Mouse (Mus musculus) thymus, postnatal 14 days (tissue): ENCODE data around the gene Cabin1.

Experiments used
- DNase-seq: peaks from one replicate; pipeline ENCODE4 v3.0.0; 2021

Gene Cabin1

DNA sequence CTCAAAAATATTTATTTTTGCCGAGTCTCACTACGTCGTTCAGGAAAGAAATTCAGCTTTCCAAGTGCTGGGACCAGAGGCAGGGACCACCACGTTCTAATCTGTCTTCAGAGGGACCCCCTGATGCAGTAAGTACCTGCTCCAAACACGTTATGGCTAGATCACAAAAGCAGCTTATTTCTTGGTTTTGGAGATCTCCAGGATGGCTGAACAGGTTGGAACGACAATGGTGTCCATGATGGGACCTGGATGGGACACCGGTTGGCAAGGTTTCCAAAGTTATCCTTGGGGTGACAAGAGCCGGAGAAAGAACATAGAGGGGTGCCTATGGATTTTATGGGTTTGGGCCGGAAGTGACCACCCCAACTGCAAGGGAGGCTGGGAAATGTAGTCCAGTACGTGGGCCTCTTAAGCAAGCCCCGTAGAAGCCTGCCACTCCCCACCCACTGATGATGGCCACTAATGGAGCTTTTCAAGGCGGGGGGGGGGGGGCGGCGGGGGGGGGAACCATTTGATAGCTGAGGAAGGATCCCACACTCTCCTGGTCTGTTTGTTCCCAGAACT lies 130.5 kb downstream of the Cabin1 start:
- no peak for DNase-seq

GRCm38 (mm10) chr10:75633048-75633447 lies 131.1 kb downstream of the Cabin1 start:
- DNase-seq, result no peak

DNA sequence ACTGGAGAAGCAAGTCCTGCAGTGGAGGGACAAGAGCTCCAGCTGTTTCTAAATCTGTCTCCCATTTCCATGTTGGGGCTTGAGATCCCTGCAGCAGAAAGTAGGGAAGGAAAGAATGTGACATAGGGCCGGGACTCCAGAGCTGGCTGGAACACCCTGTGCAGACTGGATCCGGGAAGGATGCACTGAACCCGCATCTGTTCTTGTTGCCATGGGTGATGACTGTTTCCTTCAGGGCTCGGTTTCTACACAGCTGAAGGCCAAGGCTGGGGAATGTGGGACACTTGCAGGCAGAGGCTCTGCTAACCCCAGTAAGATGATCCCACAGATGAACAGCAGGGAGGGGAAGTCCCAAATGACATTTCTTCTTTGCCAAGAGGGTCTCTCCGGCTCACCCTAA lies 131.5 kb downstream of the Cabin1 start:
- no peak for DNase-seq

GRCm38 (mm10) chr10:75627490-75627889 lies 136.7 kb downstream of the Cabin1 start:
- DNase-seq, result no peak

- DNase-seq, result no peak
These were observed 137.2 kb downstream of the Cabin1 start for GRCm38 (mm10) chr10:75626991-75627390.

GRCm38 (mm10) chr10:75625920-75626319 lies 138.2 kb downstream of the Cabin1 start:
- no peak for DNase-seq

- no peak for DNase-seq
These were observed 143.3 kb downstream of the Cabin1 start for GRCm38 (mm10) chr10:75620818-75621217.

DNA sequence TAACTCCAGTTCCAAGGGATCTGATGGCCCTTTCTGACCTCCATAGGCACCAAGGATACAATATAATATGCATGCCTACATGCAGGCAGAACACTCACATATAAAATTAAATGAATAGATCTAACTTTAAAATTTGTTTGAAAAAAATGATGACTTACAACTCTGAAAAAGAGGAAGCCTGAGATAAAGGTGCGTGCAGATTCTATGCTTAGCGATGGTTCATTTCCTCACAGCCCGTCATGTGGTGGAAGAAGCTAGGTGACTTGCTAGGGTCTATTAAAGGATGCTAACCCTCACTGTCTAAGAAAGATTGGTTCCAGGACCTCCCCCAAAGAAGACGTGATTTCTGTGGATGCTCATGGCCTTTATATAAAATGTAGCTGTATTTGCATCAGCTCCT lies 148.1 kb downstream of the Cabin1 start:
- DNase-seq, result no peak

DNA sequence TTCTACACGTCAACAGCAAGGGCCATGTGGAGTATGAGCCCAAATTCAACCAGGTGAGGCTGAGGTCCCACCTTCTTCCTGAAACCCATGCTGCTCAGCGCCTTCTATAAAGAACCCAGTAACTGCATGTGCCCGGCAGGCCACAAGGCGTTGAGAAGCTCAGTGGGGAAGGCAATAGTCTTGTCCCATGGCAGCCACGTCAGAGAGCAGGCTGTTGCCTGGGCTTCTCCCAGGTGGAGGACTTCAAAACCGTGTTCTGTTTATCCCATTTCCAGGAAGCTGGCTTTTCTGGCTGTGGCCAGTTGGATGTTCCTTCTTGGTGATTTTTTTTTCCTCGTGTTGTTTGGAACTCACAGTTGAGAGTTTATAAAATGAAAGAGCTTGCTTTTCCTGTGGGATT lies 153.7 kb downstream of the Cabin1 start:
- no peak for DNase-seq

DNA sequence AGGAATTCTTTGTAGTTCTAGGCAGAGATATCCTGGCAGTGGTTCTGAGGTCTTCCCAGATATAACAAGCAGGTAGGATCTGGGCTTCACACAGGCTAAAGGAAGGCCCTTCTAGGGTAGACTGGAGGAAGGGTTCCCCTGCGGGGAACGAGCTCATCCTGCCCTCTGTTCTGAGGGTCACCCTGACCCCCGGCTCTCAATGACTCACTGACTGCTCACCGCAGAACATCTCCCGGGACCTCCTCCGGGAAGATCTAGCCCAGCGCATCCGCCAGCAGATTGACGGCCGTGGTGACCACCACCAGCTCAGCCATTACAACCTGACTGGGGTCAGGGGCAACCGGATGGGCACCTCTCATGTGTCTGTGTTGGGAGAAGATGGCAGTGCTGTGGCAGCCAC lies 155.2 kb downstream of the Cabin1 start:
- DNase-seq, result no peak

- no peak for DNase-seq
These were observed 156.9 kb downstream of the Cabin1 start for GRCm38 (mm10) chr10:75607253-75607652.

DNA sequence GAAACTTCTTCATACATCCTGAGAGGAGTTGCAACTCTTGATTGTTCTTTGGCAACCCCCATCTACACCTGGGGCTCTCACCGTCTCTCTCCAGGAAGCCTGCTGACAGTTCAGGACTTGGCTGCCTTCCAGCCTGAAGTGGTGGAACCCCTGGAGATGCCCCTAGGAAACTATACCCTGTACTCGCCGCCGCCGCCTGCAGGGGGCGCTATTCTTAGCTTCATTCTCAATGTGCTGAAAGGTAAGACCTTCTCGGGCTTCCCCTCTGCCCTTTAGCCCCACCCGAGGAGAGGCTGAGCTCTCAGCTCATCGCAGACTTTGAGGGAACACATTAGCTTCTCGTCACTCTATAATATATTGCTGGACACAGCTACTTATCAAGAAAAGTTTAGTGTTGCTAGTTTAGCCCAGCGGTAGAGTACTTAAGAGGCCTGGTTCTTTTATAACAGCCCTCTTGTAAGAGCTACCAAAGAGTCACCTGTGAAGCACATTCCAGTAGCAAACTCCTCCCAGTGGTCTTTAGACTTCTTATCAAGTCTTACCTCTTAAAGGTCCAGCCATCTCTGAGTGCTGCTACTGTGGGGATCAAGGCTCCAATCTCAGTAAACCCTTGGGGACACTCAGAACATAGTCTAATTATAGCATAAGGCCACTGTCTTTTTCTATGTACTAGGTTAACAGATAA lies 158.8 kb downstream of the Cabin1 start:
- DNase-seq, result peak; percentile 49

DNA sequence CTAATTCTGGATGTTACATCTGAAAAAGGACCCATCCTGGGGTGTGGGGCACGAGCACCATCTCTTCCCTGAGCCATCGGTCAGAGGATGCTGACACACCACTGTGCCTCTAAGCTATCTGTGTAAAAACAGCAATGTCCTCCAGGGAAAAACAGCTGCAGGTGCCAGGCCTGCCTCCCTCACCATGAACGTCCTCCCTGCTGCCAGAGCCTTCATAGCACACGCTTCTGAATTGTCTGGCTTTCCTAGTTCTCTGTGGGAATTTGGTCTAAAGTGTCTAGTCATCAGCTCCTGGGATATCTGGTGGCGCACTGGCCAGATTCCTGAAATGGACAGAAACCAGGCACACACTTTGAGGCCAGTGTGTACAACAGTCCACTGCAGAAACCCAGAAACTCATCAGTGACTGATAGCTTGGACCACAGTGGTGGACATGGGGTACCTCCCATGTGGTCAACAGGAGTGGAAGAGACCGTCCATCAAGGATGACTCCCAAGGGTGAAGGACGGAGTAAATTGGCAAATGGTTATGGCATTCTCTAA lies 163.9 kb downstream of the Cabin1 start:
- no peak for DNase-seq
